Mouse (Mus musculus) midbrain, embryonic 14.5 days (tissue): ENCODE results near the gene Ankrd49. TPM values are rescaled to one million over a fixed set of nuclear protein-coding genes. Genes with fewer than 3 reads are reported as not detected.
A peak's percentile ranks its signal among the peaks of the same experiment; 100 is the strongest.

ENCODE experiments used
- ATAC-seq: fragments of 200-750 bp; cut with Nextera tagmentation; 2 replicates; pipeline ENCODE4 v1.8.0; 2017; ENCODE audit warnings: moderate number of reproducible peaks, moderate library complexity; ENCODE audit not compliant: low FRiP score, low TSS enrichment
- DNase-seq: peaks from one replicate; pipeline ENCODE4 v3.0.0-alpha.2; 2015
- H3K27ac ChIP-seq: fragments of 300-500 bp; sonication (generic); replicated peaks from 2 replicates; pipeline ENCODE4 v1.5.1; 2014; ENCODE audit warnings: mild to moderate bottlenecking, low read depth, low read length, moderate library complexity
- H3K27me3 ChIP-seq: fragments of 300-500 bp; sonication (generic); 2 replicates; pipeline ENCODE4 v1.6.1; 2014; ENCODE audit warnings: low read length, control low read depth, mixed read lengths; ENCODE audit not compliant: control insufficient read depth, insufficient read depth
- H3K36me3 ChIP-seq: fragments of 300-500 bp; sonication (generic); 2 replicates; pipeline ENCODE4 v1.6.1; 2014; ENCODE audit warnings: low read length, control low read depth; ENCODE audit not compliant: control insufficient read depth, insufficient read depth
- H3K4me1 ChIP-seq: fragments of 300-500 bp; sonication (generic); 2 replicates; pipeline ENCODE4 v1.6.1; 2014; ENCODE audit warnings: mild to moderate bottlenecking, antibody characterized with exemption, low read length, control low read depth; ENCODE audit not compliant: control insufficient read depth, insufficient read depth
- H3K4me2 ChIP-seq: fragments of 300-500 bp; sonication (generic); 2 replicates; pipeline ENCODE4 v1.6.1; 2014; ENCODE audit warnings: mild to moderate bottlenecking, low read length, moderate library complexity
- H3K4me3 ChIP-seq: fragments of 300-500 bp; sonication (generic); replicated peaks from 2 replicates; pipeline ENCODE4 v1.5.1; 2014; ENCODE audit warnings: low read depth, low read length
- H3K9ac ChIP-seq: fragments of 300-500 bp; sonication (generic); replicated peaks from 2 replicates; pipeline ENCODE4 v1.6.1; 2014; ENCODE audit warnings: mild to moderate bottlenecking, low read length, moderate library complexity
- H3K9me3 ChIP-seq: fragments of 300-500 bp; sonication (generic); 2 replicates; pipeline ENCODE4 v1.6.1; 2016; ENCODE audit warnings: low read length, control low read depth, mixed read lengths; ENCODE audit not compliant: control insufficient read depth
- WGBS: fragments of 180-500 bp; shearing (Covaris S2); extraction: QIAGEN DNeasy Blood & Tissue Kit; methylation state at CpG from one replicate; pipeline ENCODE4 v1.1.7; 2014; 5-methylcytosine and 5-hydroxymethylcytosine counted together
- polyA plus RNA-seq: library from polyadenylated mRNA; unstranded; fragments of >200 nt; fragmentation: Nextera tagmentation; extraction: Ambion mirVana; gene quantifications from 2 replicates; pipeline ENCODE4 v1.2.1, GENCODE M21; 2014

The Ankrd49 gene
- 32.2 and 35.4 TPM in 2 replicates for polyA plus RNA-seq

- no peaks in the 10 kb centered on the region for H3K27me3 ChIP-seq
- peaks cover 25% of the 10 kb centered on the region for H3K36me3 ChIP-seq
- DNase-seq, result peak; percentile 98
- H3K9me3 ChIP-seq, result no peaks in the 10 kb centered on the region
- H3K4me1 ChIP-seq, result peaks cover 4% of the 10 kb centered on the region
- ATAC-seq, result peak; percentile 99
- H3K9ac ChIP-seq, result peak within 1 kb of the TSS; percentile 80
- WGBS, result under 1% methylated on average over 62 of the region's 62 CpGs
- H3K4me3 ChIP-seq, result peak within 1 kb of the TSS; percentile 63
- H3K27ac ChIP-seq, result peak within 1 kb of the TSS; percentile 95
- H3K4me2 ChIP-seq, result peak within 1 kb of the TSS; percentile 75
Observed at GRCm38 (mm10) chr9:14784039-14785002, at the start of gene Ankrd49, which contains the start of gene Mre11a. Ankrd49 (minus strand) TSS chr9:14784856. Mre11a (plus strand) TSS chr9:14784654.

GRCm38 (mm10) chr9:14832046-14832445, 47.4 kb upstream of the Ankrd49 start:
- no peak overlapping the region for H3K4me3 ChIP-seq
- ATAC-seq (no peak), DNase-seq (no peak)
- H3K9ac ChIP-seq, result no peak overlapping the region
- no peak overlapping the region for H3K4me2 ChIP-seq
- H3K4me1 ChIP-seq, result no peaks in the 10 kb centered on the region
- H3K27ac ChIP-seq, result no peak overlapping the region
- WGBS, result 84% methylated on average over 5 of the region's 5 CpGs
- H3K27me3 ChIP-seq, result no peaks in the 10 kb centered on the region
- H3K9me3 ChIP-seq, result no peaks in the 10 kb centered on the region
- peaks cover 62% of the 10 kb centered on the region for H3K36me3 ChIP-seq

- no peak for DNase-seq
- Histone ChIP-seq H3K27ac (no peak overlapping the region), H3K36me3 (peaks cover 34% of the 10 kb centered on the region), H3K4me1 (no peaks in the 10 kb centered on the region), H3K9me3 (no peaks in the 10 kb centered on the region), H3K9ac (no peak overlapping the region), H3K4me3 (no peak overlapping the region), H3K27me3 (no peaks in the 10 kb centered on the region), H3K4me2 (no peak overlapping the region)
- ATAC-seq, result no peak
- 84% methylated on average over 2 of the region's 2 CpGs for WGBS
Observed at GRCm38 (mm10) chr9:14827875-14828274, 43.2 kb upstream of the Ankrd49 start.

- H3K4me1 ChIP-seq, result no peaks in the 10 kb centered on the region
- ATAC-seq, result no peak
- peaks cover 39% of the 10 kb centered on the region for H3K36me3 ChIP-seq
- H3K4me2 ChIP-seq, result no peak overlapping the region
- peak; percentile 53 for DNase-seq
- H3K27me3 ChIP-seq, result no peaks in the 10 kb centered on the region
- H3K4me3 ChIP-seq, result no peak overlapping the region
- no peaks in the 10 kb centered on the region for H3K9me3 ChIP-seq
- H3K9ac ChIP-seq, result no peak overlapping the region
- WGBS, result 91% methylated on average over 5 of the region's 5 CpGs
- no peak overlapping the region for H3K27ac ChIP-seq
Observed at GRCm38 (mm10) chr9:14824840-14825239, 40.2 kb upstream of the Ankrd49 start.

GRCm38 (mm10) chr9:14821396-14821795, 36.7 kb upstream of the Ankrd49 start:
- H3K9ac ChIP-seq, result no peak overlapping the region
- peaks cover 60% of the 10 kb centered on the region for H3K36me3 ChIP-seq
- H3K4me2 ChIP-seq, result no peak overlapping the region

GRCm38 (mm10) chr9:14810111-14810510, 25.5 kb upstream of the Ankrd49 start:
- Histone ChIP-seq H3K4me3 (no peak overlapping the region), H3K27me3 (no peaks in the 10 kb centered on the region), H3K4me1 (no peaks in the 10 kb centered on the region), H3K9me3 (no peaks in the 10 kb centered on the region), H3K27ac (no peak overlapping the region), H3K4me2 (no peak overlapping the region), H3K9ac (no peak overlapping the region), H3K36me3 (peaks cover 69% of the 10 kb centered on the region)
- DNase-seq (no peak), ATAC-seq (no peak)
- WGBS, result 97% methylated on average over 5 of the region's 5 CpGs

More at GRCm38 (mm10) chr9:14821396-14821795, 36.7 kb upstream of the Ankrd49 start:
- Histone ChIP-seq H3K4me3 (no peak overlapping the region), H3K9me3 (no peaks in the 10 kb centered on the region), H3K27ac (no peak overlapping the region), H3K4me1 (no peaks in the 10 kb centered on the region), H3K27me3 (no peaks in the 10 kb centered on the region)
- ATAC-seq, result no peak
- no peak for DNase-seq

GRCm38 (mm10) chr9:14806786-14807185, 22.1 kb upstream of the Ankrd49 start:
- Histone ChIP-seq H3K9ac (no peak overlapping the region), H3K4me1 (no peaks in the 10 kb centered on the region), H3K4me2 (no peak overlapping the region), H3K27me3 (no peaks in the 10 kb centered on the region), H3K9me3 (no peaks in the 10 kb centered on the region), H3K4me3 (no peak overlapping the region), H3K36me3 (peaks cover 70% of the 10 kb centered on the region), H3K27ac (no peak overlapping the region)
- DNase-seq (no peak), ATAC-seq (no peak)
- 95% methylated on average over 1 of the region's 1 CpGs for WGBS

GRCm38 (mm10) chr9:14805714-14806113, 21.1 kb upstream of the Ankrd49 start:
- Histone ChIP-seq H3K9me3 (no peaks in the 10 kb centered on the region), H3K4me1 (no peaks in the 10 kb centered on the region), H3K9ac (no peak overlapping the region), H3K27me3 (no peaks in the 10 kb centered on the region), H3K36me3 (peaks cover 71% of the 10 kb centered on the region), H3K27ac (no peak overlapping the region), H3K4me2 (no peak overlapping the region), H3K4me3 (no peak overlapping the region)
- WGBS, result 88% methylated on average over 2 of the region's 2 CpGs
- ATAC-seq, result no peak
- DNase-seq, result no peak

GRCm38 (mm10) chr9:14787356-14787755, 2.7 kb upstream of the Ankrd49 start:
- H3K27me3 ChIP-seq, result no peaks in the 10 kb centered on the region
- H3K4me3 ChIP-seq, result no peak overlapping the region
- ATAC-seq, result no peak
- WGBS, result 95% methylated on average over 6 of the region's 6 CpGs
- no peak overlapping the region for H3K4me2 ChIP-seq
- H3K36me3 ChIP-seq, result peaks cover 22% of the 10 kb centered on the region
- no peak for DNase-seq
- H3K4me1 ChIP-seq, result peaks cover 4% of the 10 kb centered on the region
- H3K27ac ChIP-seq, result no peak overlapping the region
- no peak overlapping the region for H3K9ac ChIP-seq
- no peaks in the 10 kb centered on the region for H3K9me3 ChIP-seq
